Mouse (Mus musculus) hindbrain, postnatal 0 days (tissue): ENCODE measurements around the gene Hacl1. TPM values are rescaled to one million over a fixed set of nuclear protein-coding genes. Genes with fewer than 3 reads are reported as not detected.
A peak's percentile ranks its signal among the peaks of the same experiment; 100 is the strongest.

Source experiments
- ATAC-seq: fragments of 200-750 bp; cut with Nextera tagmentation; 2 replicates; pipeline ENCODE4 v1.8.0; 2017; ENCODE audit warnings: mild to moderate bottlenecking, moderate TSS enrichment, moderate library complexity
- DNase-seq: peaks from one replicate; pipeline ENCODE4 v3.0.0-alpha.2; 2015; ENCODE audit warnings: low spot score
- H3K27ac ChIP-seq: fragments of 300-500 bp; sonication (generic); 2 replicates; pipeline ENCODE4 v1.5.1; 2014; ENCODE audit warnings: mild to moderate bottlenecking
- H3K27me3 ChIP-seq: fragments of 300-500 bp; sonication (generic); 2 replicates; pipeline ENCODE4 v1.6.1; 2014; ENCODE audit warnings: low read length, mixed read lengths; ENCODE audit not compliant: insufficient read depth
- H3K36me3 ChIP-seq: fragments of 300-500 bp; sonication (generic); 2 replicates; pipeline ENCODE4 v1.6.1; 2014; ENCODE audit warnings: low read length, mixed read lengths; ENCODE audit not compliant: insufficient read depth
- H3K4me1 ChIP-seq: fragments of 300-500 bp; sonication (generic); 2 replicates; pipeline ENCODE4 v1.6.1; 2014; ENCODE audit warnings: antibody characterized with exemption, low read length, mixed read lengths; ENCODE audit not compliant: insufficient read depth
- H3K4me2 ChIP-seq: fragments of 300-500 bp; sonication (generic); 2 replicates; pipeline ENCODE4 v1.6.1; 2014; ENCODE audit warnings: low read depth, mild to moderate bottlenecking, low read length, moderate library complexity, mixed read lengths
- H3K4me3 ChIP-seq: fragments of 300-500 bp; sonication (generic); 2 replicates; pipeline ENCODE4 v1.5.1; 2014; ENCODE audit warnings: low read length
- H3K9ac ChIP-seq: fragments of 300-500 bp; sonication (generic); replicated peaks from 2 replicates; pipeline ENCODE4 v1.6.1; 2014; ENCODE audit warnings: mild to moderate bottlenecking, low read length, moderate library complexity, mixed read lengths
- H3K9me3 ChIP-seq: fragments of 300-500 bp; sonication (generic); 2 replicates; pipeline ENCODE4 v1.6.1; 2016; ENCODE audit warnings: low read length, mixed read lengths
- CTCF ChIP-seq: IDR thresholded peaks from 2 replicates; pipeline ENCODE4 v1.5.1; 2016; ENCODE audit warnings: antibody characterized with exemption, control low read depth, low read depth
- WGBS: fragments of 180-500 bp; shearing (Covaris S2); extraction: QIAGEN DNeasy Blood & Tissue Kit; methylation state at CpG from one replicate; pipeline ENCODE4 v1.1.7; 2014; 5-methylcytosine and 5-hydroxymethylcytosine counted together
- polyA plus RNA-seq: library from polyadenylated mRNA; unstranded; fragments of >200 nt; fragmentation: Nextera tagmentation; extraction: Ambion mirVana; gene quantifications from 2 replicates; pipeline ENCODE4 v1.2.1, GENCODE M21; 2015
- total RNA-seq: library from RNA; depleted of rRNA; stranded (reverse); fragments of >200 nt; gene quantifications from 2 replicates; pipeline ENCODE4 v1.2.3, GENCODE M21; 2014

The Hacl1 gene
- total and polyA plus RNA-seq, 2 experiments from 2014 or later, result 10.9 to 12.8 TPM

GRCm38 (mm10) chr14:31681291-31681690 lies 40.2 kb upstream of the Hacl1 start:
- no peaks in the 10 kb centered on the region for H3K4me1 ChIP-seq
- ATAC-seq, result no peak
- no peak for TF ChIP-seq CTCF
- no peaks in the 10 kb centered on the region for H3K36me3 ChIP-seq
- no peak overlapping the region for H3K4me2 ChIP-seq
- H3K27me3 ChIP-seq, result no peaks in the 10 kb centered on the region
- no peak overlapping the region for H3K9ac ChIP-seq
- 67% methylated on average over 9 of the region's 9 CpGs for WGBS
- DNase-seq, result peak; percentile 47
- H3K4me3 ChIP-seq, result no peak overlapping the region
- H3K9me3 ChIP-seq, result no peaks in the 10 kb centered on the region
- H3K27ac ChIP-seq, result peak overlapping the region; percentile 59; the same call in 1 of the 2 replicates

GRCm38 (mm10) chr14:31680656-31681055 lies 39.6 kb upstream of the Hacl1 start:
- Histone ChIP-seq H3K4me3 (no peak overlapping the region), H3K27me3 (no peaks in the 10 kb centered on the region), H3K4me1 (no peaks in the 10 kb centered on the region), H3K27ac (peak overlapping the region; percentile 26; the same call in 1 of the 2 replicates), H3K9me3 (no peaks in the 10 kb centered on the region), H3K4me2 (no peak overlapping the region), H3K9ac (no peak overlapping the region), H3K36me3 (no peaks in the 10 kb centered on the region)
- WGBS, result 96% methylated on average over 3 of the region's 3 CpGs
- TF ChIP-seq CTCF, result no peak
- no peak for ATAC-seq
- no peak for DNase-seq

- H3K9me3 ChIP-seq, result no peaks in the 10 kb centered on the region
- peaks cover 13% of the 10 kb centered on the region; the same call in 1 of the 2 replicates for H3K4me1 ChIP-seq
- no peaks in the 10 kb centered on the region for H3K27me3 ChIP-seq
- TF ChIP-seq CTCF, result no peak
- ATAC-seq (no peak), DNase-seq (no peak)
- H3K4me3 ChIP-seq, result no peak overlapping the region
- no peak overlapping the region for H3K9ac ChIP-seq
- H3K4me2 ChIP-seq, result no peak overlapping the region
- H3K27ac ChIP-seq, result no peak overlapping the region
- H3K36me3 ChIP-seq, result peaks cover 4% of the 10 kb centered on the region; the same call in 1 of the 2 replicates
- 44% methylated on average over 10 of the region's 10 CpGs for whole genome bisulfite sequencing
Measured at GRCm38 (mm10) chr14:31671635-31672320, 30.7 kb upstream of the Hacl1 start.

- Histone ChIP-seq H3K36me3 (peaks cover 4% of the 10 kb centered on the region; the same call in 1 of the 2 replicates), H3K27ac (peak overlapping the region; percentile 70), H3K9ac (no peak overlapping the region), H3K4me1 (peaks cover 16% of the 10 kb centered on the region; the same call in 1 of the 2 replicates), H3K27me3 (no peaks in the 10 kb centered on the region), H3K4me2 (no peak overlapping the region), H3K9me3 (no peaks in the 10 kb centered on the region), H3K4me3 (no peak overlapping the region)
- ATAC-seq (peak; percentile 33), DNase-seq (peak; percentile 30)
- no peak for TF ChIP-seq CTCF
- 52% methylated on average over 15 of the region's 15 CpGs for WGBS
Measured at GRCm38 (mm10) chr14:31669642-31670490, 28.8 kb upstream of the Hacl1 start.

- peak overlapping the region; percentile 70 for H3K27ac ChIP-seq
- WGBS, result 46% methylated on average over 13 of the region's 13 CpGs
- H3K27me3 ChIP-seq, result no peaks in the 10 kb centered on the region
- H3K9ac ChIP-seq, result no peak overlapping the region
- DNase-seq (peak; percentile 31), ATAC-seq (peak; percentile 57; the same call in 1 of the 2 replicates)
- no peak overlapping the region for H3K4me3 ChIP-seq
- H3K4me1 ChIP-seq, result peaks cover 19% of the 10 kb centered on the region; the same call in 1 of the 2 replicates
- H3K36me3 ChIP-seq, result peaks cover 4% of the 10 kb centered on the region; the same call in 1 of the 2 replicates
- H3K4me2 ChIP-seq, result no peak overlapping the region
- no peaks in the 10 kb centered on the region for H3K9me3 ChIP-seq
- TF ChIP-seq CTCF, result no peak
Measured at GRCm38 (mm10) chr14:31669161-31669611, 28.1 kb upstream of the Hacl1 start.

- 78% methylated on average over 13 of the region's 13 CpGs for WGBS
- DNase-seq (no peak), ATAC-seq (no peak)
- Histone ChIP-seq H3K27me3 (no peaks in the 10 kb centered on the region), H3K4me2 (no peak overlapping the region), H3K9me3 (no peaks in the 10 kb centered on the region), H3K9ac (no peak overlapping the region), H3K36me3 (peaks cover 4% of the 10 kb centered on the region; the same call in 1 of the 2 replicates), H3K27ac (0 out of 2 replicates have a peak overlapping the region, but pooled peaks have one; percentile 5), H3K4me1 (peaks cover 27% of the 10 kb centered on the region; the same call in 1 of the 2 replicates), H3K4me3 (no peak overlapping the region)
- TF ChIP-seq CTCF, result no peak
Measured at GRCm38 (mm10) chr14:31668326-31668725, 27.2 kb upstream of the Hacl1 start.
